Mouse (Mus musculus) neural tube, embryonic 14.5 days (tissue): Measurements from ENCODE around the gene Aig1. TPM values are rescaled to one million over a fixed set of nuclear protein-coding genes. Genes with fewer than 3 reads are reported as not detected.

ENCODE experiments used
- ATAC-seq: fragments of 200-750 bp; cut with Nextera tagmentation; 2 replicates; pipeline ENCODE4 v1.8.0; 2017; ENCODE audit warnings: low read depth, mild to moderate bottlenecking, moderate TSS enrichment, moderate library complexity
- H3K27ac ChIP-seq: fragments of 300-500 bp; sonication (generic); 2 replicates; pipeline ENCODE4 v1.5.1; 2014; ENCODE audit warnings: low read depth, mild to moderate bottlenecking, control low read depth, low read length, moderate library complexity, mixed read lengths
- H3K27me3 ChIP-seq: fragments of 300-500 bp; sonication (generic); 2 replicates; pipeline ENCODE4 v1.6.1; 2014; ENCODE audit warnings: low read length; ENCODE audit not compliant: control insufficient read depth, insufficient read depth
- H3K36me3 ChIP-seq: fragments of 300-500 bp; sonication (generic); 2 replicates; pipeline ENCODE4 v1.6.1; 2014; ENCODE audit warnings: low read length, mixed read lengths; ENCODE audit not compliant: control insufficient read depth, insufficient read depth
- H3K4me1 ChIP-seq: fragments of 300-500 bp; sonication (generic); 2 replicates; pipeline ENCODE4 v1.6.1; 2014; ENCODE audit warnings: low read length; ENCODE audit not compliant: control insufficient read depth, insufficient read depth
- H3K4me2 ChIP-seq: fragments of 300-500 bp; sonication (generic); 2 replicates; pipeline ENCODE4 v1.6.1; 2014; ENCODE audit warnings: mild to moderate bottlenecking, low read depth, low read length, control low read depth
- H3K4me3 ChIP-seq: fragments of 300-500 bp; sonication (generic); 2 replicates; pipeline ENCODE4 v1.5.1; 2014; ENCODE audit warnings: low read depth, low read length, control low read depth, mixed read lengths
- H3K9ac ChIP-seq: fragments of 300-500 bp; sonication (generic); replicated peaks from 2 replicates; pipeline ENCODE4 v1.6.1; 2014; ENCODE audit warnings: low read depth, mild to moderate bottlenecking, control low read depth, low read length, mixed read lengths
- H3K9me3 ChIP-seq: fragments of 300-500 bp; sonication (generic); 2 replicates; pipeline ENCODE4 v1.6.1; 2016; ENCODE audit warnings: low read length; ENCODE audit not compliant: control insufficient read depth
- WGBS: fragments of 180-500 bp; shearing (Covaris S2); extraction: QIAGEN DNeasy Blood & Tissue Kit; methylation state at CpG from one replicate; pipeline ENCODE4 v1.1.7; 2014; 5-methylcytosine and 5-hydroxymethylcytosine counted together
- polyA plus RNA-seq: library from polyadenylated mRNA; unstranded; fragments of >200 nt; fragmentation: Nextera tagmentation; extraction: Ambion mirVana; gene quantifications from 2 replicates; pipeline ENCODE4 v1.2.1, GENCODE M21; 2014

Aig1 gene
- polyA plus RNA-seq, 1 experiment from 2014 or later, result 124 TPM

GRCm38 (mm10) chr10:13663476-13663875, 205.3 kb downstream of the Aig1 start:
- Histone ChIP-seq H3K4me1 (no peaks in the 10 kb centered on the region), H3K36me3 (no peaks in the 10 kb centered on the region), H3K27ac (no peak overlapping the region), H3K9me3 (no peaks in the 10 kb centered on the region), H3K9ac (no peak overlapping the region), H3K4me3 (no peak overlapping the region), H3K4me2 (no peak overlapping the region), H3K27me3 (no peaks in the 10 kb centered on the region)
- ATAC-seq, result no peak

GRCm38 (mm10) chr10:13659778-13660177, 209.0 kb downstream of the Aig1 start:
- 24% methylated on average over 2 of the region's 2 CpGs for WGBS
- no peak overlapping the region for H3K27ac ChIP-seq

GRCm38 (mm10) chr10:13653739-13654462, 214.9 kb downstream of the Aig1 start:
- Histone ChIP-seq H3K4me3 (no peak overlapping the region), H3K27ac (no peak overlapping the region), H3K36me3 (no peaks in the 10 kb centered on the region), H3K27me3 (no peaks in the 10 kb centered on the region), H3K9me3 (no peaks in the 10 kb centered on the region), H3K4me1 (no peaks in the 10 kb centered on the region), H3K4me2 (no peak overlapping the region), H3K9ac (no peak overlapping the region)
- 84% methylated on average over 10 of the region's 10 CpGs for WGBS
- ATAC-seq, result 0 out of 2 replicates have a peak, but pooled peaks have one; percentile 38

More at GRCm38 (mm10) chr10:13659778-13660177, 209.0 kb downstream of the Aig1 start:
- Histone ChIP-seq H3K4me3 (no peak overlapping the region), H3K4me1 (no peaks in the 10 kb centered on the region), H3K9ac (no peak overlapping the region), H3K9me3 (no peaks in the 10 kb centered on the region), H3K4me2 (no peak overlapping the region), H3K27me3 (no peaks in the 10 kb centered on the region), H3K36me3 (no peaks in the 10 kb centered on the region)
- ATAC-seq, result no peak

GRCm38 (mm10) chr10:13653326-13653725, 215.5 kb downstream of the Aig1 start:
- Histone ChIP-seq H3K27ac (no peak overlapping the region), H3K36me3 (no peaks in the 10 kb centered on the region), H3K9me3 (no peaks in the 10 kb centered on the region), H3K9ac (no peak overlapping the region), H3K4me2 (no peak overlapping the region), H3K4me3 (no peak overlapping the region), H3K27me3 (no peaks in the 10 kb centered on the region), H3K4me1 (no peaks in the 10 kb centered on the region)
- 54% methylated on average over 7 of the region's 7 CpGs for whole genome bisulfite sequencing
- ATAC-seq, result peak; percentile 71; the same call in 1 of the 2 replicates

- WGBS, result 88% methylated on average over 4 of the region's 4 CpGs
- Histone ChIP-seq H3K4me1 (no peaks in the 10 kb centered on the region), H3K36me3 (no peaks in the 10 kb centered on the region), H3K27ac (no peak overlapping the region), H3K4me3 (no peak overlapping the region), H3K4me2 (no peak overlapping the region), H3K27me3 (no peaks in the 10 kb centered on the region), H3K9ac (no peak overlapping the region), H3K9me3 (no peaks in the 10 kb centered on the region)
- ATAC-seq, result no peak
Observed at GRCm38 (mm10) chr10:13652061-13652460, 216.7 kb downstream of the Aig1 start.

- no peak overlapping the region for H3K4me2 ChIP-seq
Observed at GRCm38 (mm10) chr10:13641750-13642149, 227.0 kb downstream of the Aig1 start.

GRCm38 (mm10) chr10:13631796-13632195, 237.0 kb downstream of the Aig1 start:
- 54% methylated on average over 3 of the region's 3 CpGs for WGBS
- Histone ChIP-seq H3K27me3 (no peaks in the 10 kb centered on the region), H3K9ac (no peak overlapping the region), H3K36me3 (no peaks in the 10 kb centered on the region), H3K9me3 (no peaks in the 10 kb centered on the region), H3K4me3 (no peak overlapping the region), H3K4me2 (no peak overlapping the region), H3K27ac (no peak overlapping the region), H3K4me1 (no peaks in the 10 kb centered on the region)
- peak; percentile 51; the same call in 1 of the 2 replicates for ATAC-seq

More at GRCm38 (mm10) chr10:13641750-13642149, 227.0 kb downstream of the Aig1 start:
- Histone ChIP-seq H3K9me3 (no peaks in the 10 kb centered on the region), H3K9ac (no peak overlapping the region), H3K4me1 (no peaks in the 10 kb centered on the region), H3K27ac (no peak overlapping the region), H3K36me3 (no peaks in the 10 kb centered on the region), H3K27me3 (no peaks in the 10 kb centered on the region), H3K4me3 (no peak overlapping the region)
- no peak for ATAC-seq
- 23% methylated on average over 7 of the region's 7 CpGs for WGBS

GRCm38 (mm10) chr10:13623735-13624134, 245.0 kb downstream of the Aig1 start:
- Histone ChIP-seq H3K27me3 (no peaks in the 10 kb centered on the region), H3K27ac (no peak overlapping the region), H3K4me1 (no peaks in the 10 kb centered on the region), H3K36me3 (no peaks in the 10 kb centered on the region), H3K4me3 (no peak overlapping the region), H3K9me3 (no peaks in the 10 kb centered on the region), H3K9ac (no peak overlapping the region), H3K4me2 (no peak overlapping the region)
- ATAC-seq, result peak; percentile 46; the same call in 1 of the 2 replicates
- WGBS, result 73% methylated on average over 5 of the region's 5 CpGs

GRCm38 (mm10) chr10:13600926-13601325, 267.9 kb downstream of the Aig1 start:
- 71% methylated on average over 2 of the region's 2 CpGs for WGBS
- H3K9ac ChIP-seq, result no peak overlapping the region
- no peak overlapping the region for H3K4me3 ChIP-seq
- no peaks in the 10 kb centered on the region for H3K36me3 ChIP-seq
- H3K4me1 ChIP-seq, result no peaks in the 10 kb centered on the region
- no peaks in the 10 kb centered on the region for H3K9me3 ChIP-seq
- H3K27me3 ChIP-seq, result no peaks in the 10 kb centered on the region
- no peak overlapping the region for H3K27ac ChIP-seq
- H3K4me2 ChIP-seq, result no peak overlapping the region
- ATAC-seq, result no peak
